Mouse (Mus musculus) activated CD4-positive, CD25-positive, alpha-beta regulatory T cell, adult 4 months (primary cell): ENCODE data around the gene Sprr2k. TPM values are rescaled to one million over a fixed set of nuclear protein-coding genes. Genes with fewer than 3 reads are reported as not detected.
"Not testable (repeated sequence)": the region's sequence is repeated elsewhere in the genome, so short reads cannot be mapped to it uniquely, and the experiment has no call there.

Experiments used
- ATAC-seq: one replicate; pipeline ENCODE4 v1.8.0; 2017
- polyA plus RNA-seq, 2 experiments: library from polyadenylated mRNA; unstranded; fragments of 100-300 nt; shearing (Covaris generic); gene quantifications; one replicate each; pipeline ENCODE4 v1.2.1; 2017

Gene Sprr2k
- polyA plus RNA-seq, result not detected

DNA sequence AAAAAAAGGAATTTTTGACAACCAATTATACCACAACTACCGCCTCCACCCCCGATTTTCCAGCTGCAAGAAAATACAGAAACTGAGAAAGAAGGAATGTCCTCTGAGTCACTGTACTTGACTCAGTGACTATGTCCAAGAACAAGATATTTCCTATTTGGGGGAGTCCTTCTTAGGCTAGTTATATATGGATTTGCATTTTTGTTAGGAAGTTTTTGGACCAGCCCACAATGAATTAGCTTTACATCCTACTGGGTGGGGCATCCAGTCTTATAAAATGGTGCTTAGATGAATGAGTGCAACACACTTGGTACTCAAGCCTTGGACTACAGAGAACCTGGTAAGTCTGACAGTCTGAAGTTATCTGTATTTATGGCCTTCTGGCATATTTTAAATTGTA, at the start of gene Sprr2k:
TSS of gene Sprr2k (plus strand) at position 301 of the 400 bp plus-strand sequence.
- ATAC-seq, result no peak

GRCm38 (mm10) chr3:92385385-92385784, 47.0 kb upstream of the Sprr2k start, which contains the start of gene Sprr2h:
Gene Sprr2h, plus strand, starts transcription at chr3:92385685.
- ATAC-seq, result no peak

DNA sequence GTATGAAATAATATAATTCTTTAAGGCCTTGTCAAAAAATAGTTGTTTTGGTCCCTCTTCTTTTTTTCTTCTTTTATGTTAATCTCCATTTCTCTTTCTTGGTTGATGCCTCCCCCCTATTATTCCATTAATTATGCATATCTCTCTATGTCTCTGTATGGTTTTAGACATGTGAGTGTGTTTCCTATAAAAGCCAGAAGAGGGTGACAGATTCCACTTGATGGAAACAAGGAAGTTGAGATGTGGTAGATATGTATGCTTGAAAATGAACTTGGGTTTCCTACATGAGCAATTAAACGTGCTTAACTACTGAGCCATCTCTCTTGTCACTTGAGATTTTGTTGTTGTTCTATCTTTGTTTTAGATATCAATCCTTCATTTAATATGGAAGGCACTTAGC, 38.1 kb upstream of the Sprr2k start:
- no peak for ATAC-seq

DNA sequence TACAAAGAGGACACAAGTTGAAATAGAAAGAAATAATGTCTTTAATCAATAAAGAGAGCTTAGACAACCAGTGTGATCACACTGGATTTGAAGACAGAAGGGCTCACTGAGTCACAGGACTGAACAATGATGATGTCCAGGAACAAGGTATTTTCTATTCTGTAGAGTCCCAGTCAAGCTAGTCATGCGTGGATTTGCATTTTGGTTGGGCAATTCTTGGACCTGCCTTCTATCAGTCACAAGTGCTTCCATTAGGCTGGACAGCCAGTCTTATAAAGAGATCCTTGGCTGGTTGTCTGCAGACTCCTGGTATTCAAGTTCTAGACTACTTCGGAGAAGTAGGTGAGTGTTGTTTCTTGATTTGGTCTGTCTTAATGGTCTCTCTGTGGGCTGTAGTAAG, 24.7 kb upstream of the Sprr2k start, which contains the start of gene Sprr2i:
TSS of gene Sprr2i (plus strand) at position 301 of the 400 bp plus-strand sequence.
- no peak for ATAC-seq

DNA sequence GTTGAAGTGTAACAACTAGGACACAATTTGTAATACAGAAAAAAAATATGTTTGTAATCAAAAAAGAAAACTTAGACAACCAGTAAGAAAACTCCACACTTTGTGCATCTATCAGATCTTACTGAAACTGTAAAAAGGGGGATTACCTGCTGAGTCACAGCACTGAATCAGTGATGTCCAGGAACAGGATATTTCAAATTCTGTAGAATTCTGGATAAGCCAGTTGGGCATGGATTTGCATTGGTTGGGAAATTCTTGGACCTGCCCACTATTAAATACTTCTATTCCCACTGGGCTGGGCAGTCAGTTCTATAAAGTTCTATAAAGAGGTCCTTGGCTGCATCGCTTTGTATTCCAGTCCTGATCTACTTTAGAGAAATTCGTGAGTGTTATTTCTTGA, 14.6 kb upstream of the Sprr2k start, which contains the start of gene Sprr2j-ps:
TSS of gene Sprr2j-ps (plus strand) at position 301 of the 400 bp plus-strand sequence.
- ATAC-seq, result no peak

DNA sequence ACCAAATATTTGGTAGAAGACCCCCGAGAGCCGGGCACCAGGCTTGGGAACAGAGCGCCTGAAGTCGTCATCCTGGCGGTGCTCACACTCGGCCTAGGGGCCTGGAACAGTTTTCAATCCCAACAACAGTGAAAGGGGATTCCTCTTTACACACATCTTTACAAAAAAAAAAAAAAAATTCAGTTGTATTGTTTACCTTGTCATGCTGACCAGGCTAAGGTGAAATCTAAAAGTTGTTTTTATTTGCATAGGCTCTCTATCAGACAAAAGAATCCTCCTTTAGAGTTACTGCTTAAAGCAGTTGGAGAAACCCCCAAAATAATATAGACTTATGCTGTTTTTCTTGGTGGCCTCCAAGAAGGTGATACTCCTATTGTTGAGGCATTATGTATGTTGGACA, 3.1 kb upstream of the Sprr2k start, which contains the start of gene Gm9774:
TSS of gene Gm9774 (minus strand) at position 101 of the 400 bp plus-strand sequence.
- ATAC-seq, result no peak

- no peak for ATAC-seq
Observed at GRCm38 (mm10) chr3:92438689-92439088, 6.3 kb downstream of the Sprr2k start, which contains the start of gene Sprr1b. Gene Sprr1b, minus strand, starts transcription at chr3:92438789.

DNA sequence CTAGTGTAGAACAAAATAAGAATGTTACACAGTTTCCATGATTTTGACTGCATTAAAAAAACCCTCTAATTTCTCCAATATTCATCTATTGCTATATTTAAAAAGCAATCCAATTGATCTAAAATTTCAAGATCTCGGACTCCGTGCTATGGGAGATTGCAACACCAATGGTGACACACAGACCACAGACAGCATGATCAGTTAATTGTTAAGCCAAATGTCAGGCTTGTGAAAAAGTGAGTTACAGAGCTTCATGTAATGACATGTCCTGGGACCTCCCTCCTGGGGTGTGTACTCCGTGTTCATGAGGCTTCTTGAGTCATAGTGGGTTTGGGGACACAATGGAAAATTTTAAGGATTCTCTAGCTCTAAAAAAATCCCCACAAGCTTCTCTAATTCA, 7.8 kb downstream of the Sprr2k start:
- ATAC-seq, result no peak

- no peak for ATAC-seq
Observed at GRCm38 (mm10) chr3:92455151-92455550, 22.8 kb downstream of the Sprr2k start.

GRCm38 (mm10) chr3:92458620-92459019, 26.2 kb downstream of the Sprr2k start, which contains the start of gene Sprr3:
Gene Sprr3, minus strand, starts transcription at chr3:92458720.
- ATAC-seq, result no peak

DNA sequence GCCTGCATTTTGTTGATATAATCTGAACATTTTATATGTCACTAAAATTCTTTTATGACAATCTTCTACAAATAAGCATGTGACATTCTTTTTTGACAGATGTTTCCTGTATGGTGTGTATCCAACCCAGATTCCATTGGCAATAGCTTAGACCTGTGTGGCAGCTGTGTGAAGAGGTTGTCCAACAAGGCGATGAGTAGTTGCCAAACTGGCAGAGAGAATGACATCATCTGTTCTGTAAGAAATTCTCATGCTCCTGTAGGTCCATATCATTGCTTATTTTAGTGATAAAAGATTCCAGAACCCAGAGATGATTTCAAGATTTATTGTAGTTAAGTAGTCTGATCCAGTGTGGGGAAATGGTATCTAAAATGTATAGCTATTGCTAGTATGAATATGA, 34.2 kb downstream of the Sprr2k start:
- no peak for ATAC-seq

GRCm38 (mm10) chr3:92467424-92467823, 35.0 kb downstream of the Sprr2k start:
- ATAC-seq, result no peak

GRCm38 (mm10) chr3:92470111-92470510, 37.7 kb downstream of the Sprr2k start:
- no peak for ATAC-seq

DNA sequence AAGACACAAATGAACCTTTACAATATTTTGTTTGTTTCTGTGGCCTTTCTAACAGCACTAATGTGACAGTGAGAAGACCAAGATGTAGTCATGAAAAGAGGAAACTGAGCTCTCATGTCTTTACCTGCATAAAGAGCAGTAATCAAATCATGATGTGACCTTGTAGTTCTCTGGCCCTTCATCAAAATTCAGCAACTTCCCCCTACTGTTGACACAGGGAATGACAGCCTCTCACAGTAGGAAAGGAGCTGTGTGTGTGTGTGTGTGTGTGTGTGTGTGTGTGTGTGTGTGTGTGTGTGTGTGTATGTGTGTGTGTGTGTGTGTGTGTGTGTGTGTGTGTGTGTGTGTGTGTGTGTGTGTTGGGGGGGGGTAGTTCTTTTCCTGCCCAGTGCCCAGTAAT, 48.9 kb downstream of the Sprr2k start:
- not testable (repeated sequence) for ATAC-seq

Other genes with a start within 250 kb of the Sprr2k start
- gene Sprr2a1, start 216.8 kb upstream of the Sprr2k start, polyA plus RNA-seq, result not detected
- not detected for gene Sprr2a2, start 216.7 kb upstream of the Sprr2k start, polyA plus RNA-seq
- gene Sprr2a3, start 147.2 kb upstream of the Sprr2k start, polyA plus RNA-seq, result not detected
- gene Sprr2b, start 116.0 kb upstream of the Sprr2k start, polyA plus RNA-seq, result not detected
- gene Sprr2d, start 93.4 kb upstream of the Sprr2k start, polyA plus RNA-seq, result not detected
- gene Sprr2e, start 80.4 kb upstream of the Sprr2k start, polyA plus RNA-seq, result not detected
- not detected for gene Sprr2f, start 67.4 kb upstream of the Sprr2k start, polyA plus RNA-seq
- gene Sprr2h, start 46.9 kb upstream of the Sprr2k start, polyA plus RNA-seq, result not detected
- gene Sprr2i, start 24.6 kb upstream of the Sprr2k start, polyA plus RNA-seq, result not detected
- not detected for gene Sprr2j-ps, start 14.5 kb upstream of the Sprr2k start, polyA plus RNA-seq
- gene Gm9774, start 3.2 kb upstream of the Sprr2k start, polyA plus RNA-seq, result 10 to 100 TPM in 1 of 2 experiments, 1 to 10 TPM in 1; 8.6 to 10.3 TPM
- not detected for gene Sprr1b, start 6.2 kb downstream of the Sprr2k start, polyA plus RNA-seq
- not detected for gene Sprr3, start 26.1 kb downstream of the Sprr2k start, polyA plus RNA-seq
- not detected for gene Sprr1a, start 53.3 kb downstream of the Sprr2k start, polyA plus RNA-seq
- gene Sprr4, start 67.9 kb downstream of the Sprr2k start, polyA plus RNA-seq, result not detected
- not detected for gene 2310046K23Rik, start 101.9 kb downstream of the Sprr2k start, polyA plus RNA-seq
- gene Ivl, start 141.2 kb downstream of the Sprr2k start, polyA plus RNA-seq, result not detected
- not detected for gene Smcp, start 156.4 kb downstream of the Sprr2k start, polyA plus RNA-seq
- gene 2210017I01Rik, start 174.9 kb downstream of the Sprr2k start, polyA plus RNA-seq, result not detected
- gene Lce6a, start 189.1 kb downstream of the Sprr2k start, polyA plus RNA-seq, result not detected
- not detected for gene Lce1a1, start 215.7 kb downstream of the Sprr2k start, polyA plus RNA-seq
- gene Lce1b, start 224.3 kb downstream of the Sprr2k start, polyA plus RNA-seq, result not detected
- not detected for gene Lce1a2, start 237.7 kb downstream of the Sprr2k start, polyA plus RNA-seq
- gene Lce1c, start 246.7 kb downstream of the Sprr2k start, polyA plus RNA-seq, result not detected